Mouse (Mus musculus) splenic B cell, adult 2 months (primary cell): ENCODE measurements around the gene Gm21312.
"Not testable (repeated sequence)": the region's sequence is repeated elsewhere in the genome, so short reads cannot be mapped to it uniquely, and the experiment has no call there.

ENCODE experiments used
- DNase-seq: peaks from one replicate; pipeline ENCODE4 v3.0.0-alpha.2; 2011; ENCODE audit warnings: low read depth, low spot score
- H3K27me3 ChIP-seq: 2 replicates; pipeline ENCODE4 v1.6.1; 2012; ENCODE audit warnings: mild to moderate bottlenecking, low read length, moderate library complexity, mixed read lengths; ENCODE audit not compliant: control insufficient read depth, poor library complexity, insufficient read depth, severe bottlenecking
- H3K36me3 ChIP-seq: 2 replicates; pipeline ENCODE4 v1.6.1; 2012; ENCODE audit warnings: mild to moderate bottlenecking, low read length, moderate library complexity, mixed read lengths; ENCODE audit not compliant: control insufficient read depth, poor library complexity, insufficient read depth, severe bottlenecking

Gm21312 gene

GRCm38 (mm10) chr10:104176724-104177123 is at the start of gene Gm21312:
TSS of gene Gm21312 (plus strand) at chr10:104177024.
- DNase-seq, H3K36me3 ChIP-seq: not testable (repeated sequence)

GRCm38 (mm10) chr10:104142687-104143086 is 34.1 kb upstream of the Gm21312 start, which contains the start of gene Gm21293:
TSS of gene Gm21293 (plus strand) at chr10:104142987.
- H3K27me3 ChIP-seq, H3K36me3 ChIP-seq, DNase-seq: not testable (repeated sequence)

More at GRCm38 (mm10) chr10:104176724-104177123, at the start of gene Gm21312:
- H3K27me3 ChIP-seq = not testable (repeated sequence)

GRCm38 (mm10) chr10:104151197-104151596 is 25.6 kb upstream of the Gm21312 start, which contains the start of gene Gm6763:
TSS of gene Gm6763 (plus strand) at chr10:104151497.
- H3K36me3 ChIP-seq, DNase-seq, H3K27me3 ChIP-seq: not testable (repeated sequence)

- H3K36me3 ChIP-seq, DNase-seq, H3K27me3 ChIP-seq: not testable (repeated sequence)
Observed at GRCm38 (mm10) chr10:104159706-104160105, 17.1 kb upstream of the Gm21312 start, which contains the start of gene Gm8764. TSS of gene Gm8764 (plus strand) at chr10:104160006.

GRCm38 (mm10) chr10:104168215-104168614 is 8.6 kb upstream of the Gm21312 start, which contains the start of gene Gm21304:
TSS of gene Gm21304 (plus strand) at chr10:104168515.
- H3K36me3 ChIP-seq, DNase-seq, H3K27me3 ChIP-seq: not testable (repeated sequence)

- not testable (repeated sequence) for H3K36me3 ChIP-seq, DNase-seq, H3K27me3 ChIP-seq
Observed at GRCm38 (mm10) chr10:104185233-104185632, 8.4 kb downstream of the Gm21312 start, which contains the start of gene Gm20765. TSS of gene Gm20765 (plus strand) at chr10:104185533.

GRCm38 (mm10) chr10:104193742-104194141 is 16.9 kb downstream of the Gm21312 start, which contains the start of gene Gm4340:
TSS of gene Gm4340 (plus strand) at chr10:104194042.
- not testable (repeated sequence) for DNase-seq, H3K27me3 ChIP-seq, H3K36me3 ChIP-seq

GRCm38 (mm10) chr10:104209655-104210054 is 32.8 kb downstream of the Gm21312 start:
- H3K36me3 ChIP-seq = no peaks in the 10 kb centered on the region
- DNase-seq = no peak
- H3K27me3 ChIP-seq = no peaks in the 10 kb centered on the region

- no peaks in the 10 kb centered on the region for H3K36me3 ChIP-seq
- no peak for DNase-seq
- no peaks in the 10 kb centered on the region for H3K27me3 ChIP-seq
Observed at GRCm38 (mm10) chr10:104210268-104210990, 33.6 kb downstream of the Gm21312 start.

- Histone ChIP-seq H3K27me3 (no peaks in the 10 kb centered on the region), H3K36me3 (no peaks in the 10 kb centered on the region)
- no peak for DNase-seq
Observed at GRCm38 (mm10) chr10:104214527-104214926, 37.7 kb downstream of the Gm21312 start.

- H3K27me3 ChIP-seq = no peaks in the 10 kb centered on the region
- DNase-seq = no peak
- H3K36me3 ChIP-seq = no peaks in the 10 kb centered on the region
Observed at GRCm38 (mm10) chr10:104220303-104221021, 43.6 kb downstream of the Gm21312 start.
